Mouse (Mus musculus) intestine, postnatal 0 days (tissue): ENCODE measurements around the gene Ccl25. TPM values are rescaled to one million over a fixed set of nuclear protein-coding genes. Genes with fewer than 3 reads are reported as not detected.

Experiments used
- ATAC-seq: fragments of 200-750 bp; cut with Nextera tagmentation; 2 replicates; pipeline ENCODE4 v1.8.0; 2017; ENCODE audit warnings: mild to moderate bottlenecking, moderate TSS enrichment, moderate library complexity
- H3K27ac ChIP-seq: fragments of 300-500 bp; sonication (generic); 2 replicates; pipeline ENCODE4 v1.5.1; 2014; ENCODE audit warnings: mild to moderate bottlenecking, low read depth, low read length, moderate library complexity
- H3K27me3 ChIP-seq: fragments of 300-500 bp; sonication (generic); replicated peaks from 2 replicates; pipeline ENCODE4 v1.6.1; 2014; ENCODE audit warnings: low read length, mixed read lengths; ENCODE audit not compliant: control insufficient read depth, insufficient read depth
- H3K36me3 ChIP-seq: fragments of 300-500 bp; sonication (generic); 2 replicates; pipeline ENCODE4 v1.6.1; 2014; ENCODE audit warnings: mild to moderate bottlenecking, moderate library complexity; ENCODE audit not compliant: control insufficient read depth, insufficient read depth
- H3K4me1 ChIP-seq: fragments of 300-500 bp; sonication (generic); replicated peaks from 2 replicates; pipeline ENCODE4 v1.6.1; 2014; ENCODE audit warnings: antibody characterized with exemption, low read length, mixed read lengths; ENCODE audit not compliant: control insufficient read depth, insufficient read depth
- H3K4me2 ChIP-seq: fragments of 300-500 bp; sonication (generic); replicated peaks from 2 replicates; pipeline ENCODE4 v1.6.1; 2014; ENCODE audit warnings: low read depth, mild to moderate bottlenecking, moderate library complexity
- H3K4me3 ChIP-seq: fragments of 300-500 bp; sonication (generic); 2 replicates; pipeline ENCODE4 v1.5.1; 2014; ENCODE audit warnings: low read depth, low read length
- H3K9ac ChIP-seq: fragments of 300-500 bp; sonication (generic); 2 replicates; pipeline ENCODE4 v1.6.1; 2014; ENCODE audit warnings: mild to moderate bottlenecking, low read depth, low read length
- H3K9me3 ChIP-seq: fragments of 300-500 bp; sonication (generic); 2 replicates; pipeline ENCODE4 v1.6.1; 2016; ENCODE audit warnings: mixed run types; ENCODE audit not compliant: control insufficient read depth
- CTCF ChIP-seq: sonication (generic); IDR thresholded peaks from 2 replicates; pipeline ENCODE4 v1.5.1; 2016; ENCODE audit warnings: low read depth, mild to moderate bottlenecking, control low read depth, antibody characterized with exemption, moderate library complexity
- WGBS: fragments of 180-500 bp; shearing (Covaris S2); extraction: QIAGEN DNeasy Blood & Tissue Kit; methylation state at CpG from one replicate; pipeline ENCODE4 v1.1.7; 2014; 5-methylcytosine and 5-hydroxymethylcytosine counted together
- polyA plus RNA-seq: library from polyadenylated mRNA; unstranded; fragments of >200 nt; fragmentation: Nextera tagmentation; extraction: Ambion mirVana; gene quantifications from 2 replicates; pipeline ENCODE4 v1.2.1, GENCODE M21; 2015

Gene Ccl25
- polyA plus RNA-seq, 1 experiment from 2014 or later: 190 TPM

- no peaks in the 10 kb centered on the region for H3K9me3 ChIP-seq
- ATAC-seq: no peak
- TF ChIP-seq CTCF: no peak
- no peak overlapping the region for H3K27ac ChIP-seq
- H3K4me3 ChIP-seq: no peak overlapping the region
- H3K4me2 ChIP-seq: no peak overlapping the region
- WGBS: 89% methylated on average over 5 of the region's 5 CpGs
- H3K4me1 ChIP-seq: no peaks in the 10 kb centered on the region
- H3K27me3 ChIP-seq: no peaks in the 10 kb centered on the region
- peaks cover 46% of the 10 kb centered on the region for H3K36me3 ChIP-seq
- H3K9ac ChIP-seq: no peak overlapping the region
Measured at GRCm38 (mm10) chr8:4329000-4329399, 4.0 kb downstream of the Ccl25 start.

GRCm38 (mm10) chr8:4333966-4334365 lies 9.0 kb downstream of the Ccl25 start:
- Histone ChIP-seq H3K27me3 (no peaks in the 10 kb centered on the region), H3K4me3 (no peak overlapping the region), H3K36me3 (peaks cover 59% of the 10 kb centered on the region), H3K27ac (no peak overlapping the region), H3K4me1 (no peaks in the 10 kb centered on the region), H3K9ac (no peak overlapping the region), H3K9me3 (no peaks in the 10 kb centered on the region), H3K4me2 (no peak overlapping the region)
- TF ChIP-seq CTCF: no peak
- ATAC-seq: peak; percentile 74
- WGBS: 40% methylated on average over 1 of the region's 1 CpGs

- Histone ChIP-seq H3K27me3 (no peaks in the 10 kb centered on the region), H3K4me1 (no peaks in the 10 kb centered on the region), H3K4me3 (no peak overlapping the region), H3K4me2 (no peak overlapping the region), H3K36me3 (peaks cover 48% of the 10 kb centered on the region), H3K27ac (no peak overlapping the region), H3K9ac (no peak overlapping the region), H3K9me3 (no peaks in the 10 kb centered on the region)
- no peak for TF ChIP-seq CTCF
- ATAC-seq: no peak
- 72% methylated on average over 2 of the region's 2 CpGs for WGBS
Measured at GRCm38 (mm10) chr8:4335678-4336077, 10.7 kb downstream of the Ccl25 start.

GRCm38 (mm10) chr8:4340207-4340606 lies 15.2 kb downstream of the Ccl25 start:
- no peak for ATAC-seq
- H3K27me3 ChIP-seq: no peaks in the 10 kb centered on the region
- H3K9ac ChIP-seq: no peak overlapping the region
- H3K4me3 ChIP-seq: no peak overlapping the region
- no peaks in the 10 kb centered on the region for H3K4me1 ChIP-seq
- 84% methylated on average over 3 of the region's 3 CpGs for WGBS
- no peak for TF ChIP-seq CTCF
- no peak overlapping the region for H3K27ac ChIP-seq
- peaks cover 23% of the 10 kb centered on the region for H3K36me3 ChIP-seq
- H3K4me2 ChIP-seq: no peak overlapping the region
- H3K9me3 ChIP-seq: no peaks in the 10 kb centered on the region

- no peak overlapping the region; the same call in 1 of the 2 replicates for H3K9ac ChIP-seq
- no peak for TF ChIP-seq CTCF
- peak overlapping the region; percentile 43 for H3K4me2 ChIP-seq
Measured at GRCm38 (mm10) chr8:4347661-4348060, 22.7 kb downstream of the Ccl25 start.

GRCm38 (mm10) chr8:4348275-4348674 lies 23.3 kb downstream of the Ccl25 start:
- 0 out of 2 replicates have a peak overlapping the region, but pooled peaks have one; percentile 2 for H3K4me3 ChIP-seq
- no peaks in the 10 kb centered on the region for H3K36me3 ChIP-seq
- H3K27me3 ChIP-seq: no peaks in the 10 kb centered on the region
- TF ChIP-seq CTCF: no peak
- H3K27ac ChIP-seq: no peak overlapping the region
- WGBS: 26% methylated on average over 12 of the region's 12 CpGs
- peak overlapping the region; percentile 43 for H3K4me2 ChIP-seq
- no peak overlapping the region; the same call in 1 of the 2 replicates for H3K9ac ChIP-seq
- H3K4me1 ChIP-seq: peaks cover 3% of the 10 kb centered on the region; the same call in 1 of the 2 replicates
- no peak for ATAC-seq
- H3K9me3 ChIP-seq: no peaks in the 10 kb centered on the region

More at GRCm38 (mm10) chr8:4347661-4348060, 22.7 kb downstream of the Ccl25 start:
- Histone ChIP-seq H3K27me3 (no peaks in the 10 kb centered on the region), H3K36me3 (no peaks in the 10 kb centered on the region), H3K9me3 (no peaks in the 10 kb centered on the region), H3K4me1 (peaks cover 3% of the 10 kb centered on the region; the same call in 1 of the 2 replicates), H3K27ac (no peak overlapping the region), H3K4me3 (0 out of 2 replicates have a peak overlapping the region, but pooled peaks have one; percentile 2)
- 45% methylated on average over 7 of the region's 7 CpGs for WGBS
- ATAC-seq: no peak

GRCm38 (mm10) chr8:4349335-4349734 lies 24.3 kb downstream of the Ccl25 start:
- H3K27me3 ChIP-seq: no peaks in the 10 kb centered on the region
- ATAC-seq: peak; percentile 49
- H3K9me3 ChIP-seq: no peaks in the 10 kb centered on the region
- H3K36me3 ChIP-seq: no peaks in the 10 kb centered on the region
- TF ChIP-seq CTCF: no peak
- 25% methylated on average over 1 of the region's 1 CpGs for WGBS
- H3K4me2 ChIP-seq: peak overlapping the region; percentile 57
- H3K27ac ChIP-seq: peak overlapping the region; percentile 75
- peaks cover 3% of the 10 kb centered on the region; the same call in 1 of the 2 replicates for H3K4me1 ChIP-seq
- peak overlapping the region; percentile 29 for H3K4me3 ChIP-seq
- peak overlapping the region; percentile 27; the same call in 1 of the 2 replicates for H3K9ac ChIP-seq
